Mouse (Mus musculus) midbrain, postnatal 0 days (tissue): ENCODE results near the gene Tbc1d16. TPM values are rescaled to one million over a fixed set of nuclear protein-coding genes. Genes with fewer than 3 reads are reported as not detected.
A peak's percentile ranks its signal among the peaks of the same experiment; 100 is the strongest.

Source experiments
- ATAC-seq: fragments of 200-750 bp; cut with Nextera tagmentation; 2 replicates; pipeline ENCODE4 v1.8.0; 2017; ENCODE audit warnings: moderate number of reproducible peaks, mild to moderate bottlenecking, moderate TSS enrichment, moderate library complexity; ENCODE audit not compliant: low FRiP score
- DNase-seq: peaks from one replicate; pipeline ENCODE4 v3.0.0-alpha.2; 2015; ENCODE audit warnings: low spot score
- H3K27ac ChIP-seq: fragments of 300-500 bp; sonication (generic); 2 replicates; pipeline ENCODE4 v1.5.1; 2014; ENCODE audit warnings: low read depth, mild to moderate bottlenecking, low read length, mixed read lengths
- H3K27me3 ChIP-seq: fragments of 300-500 bp; sonication (generic); 2 replicates; pipeline ENCODE4 v1.6.1; 2014; ENCODE audit warnings: low read length, control low read depth, mixed read lengths; ENCODE audit not compliant: insufficient read depth
- H3K36me3 ChIP-seq: fragments of 300-500 bp; sonication (generic); 2 replicates; pipeline ENCODE4 v1.6.1; 2014; ENCODE audit warnings: low read length, control low read depth, mixed read lengths; ENCODE audit not compliant: insufficient read depth
- H3K4me1 ChIP-seq: fragments of 300-500 bp; sonication (generic); 2 replicates; pipeline ENCODE4 v1.6.1; 2014; ENCODE audit warnings: mild to moderate bottlenecking, control low read depth, antibody characterized with exemption, low read length, mixed read lengths; ENCODE audit not compliant: insufficient read depth
- H3K4me2 ChIP-seq: fragments of 300-500 bp; sonication (generic); 2 replicates; pipeline ENCODE4 v1.6.1; 2014; ENCODE audit warnings: low read depth, mild to moderate bottlenecking, low read length, mixed read lengths; ENCODE audit not compliant: poor library complexity, severe bottlenecking
- H3K4me3 ChIP-seq: fragments of 300-500 bp; sonication (generic); 2 replicates; pipeline ENCODE4 v1.5.1; 2014; ENCODE audit warnings: low read depth, mild to moderate bottlenecking, low read length, moderate library complexity
- H3K9ac ChIP-seq: fragments of 300-500 bp; sonication (generic); replicated peaks from 2 replicates; pipeline ENCODE4 v1.6.1; 2014; ENCODE audit warnings: mild to moderate bottlenecking, low read length, moderate library complexity, mixed read lengths; ENCODE audit not compliant: poor library complexity, severe bottlenecking
- H3K9me3 ChIP-seq: fragments of 300-500 bp; sonication (generic); 2 replicates; pipeline ENCODE4 v1.6.1; 2016; ENCODE audit warnings: low read length, control low read depth
- CTCF ChIP-seq: IDR thresholded peaks from 2 replicates; pipeline ENCODE4 v1.5.1; 2016; ENCODE audit warnings: antibody characterized with exemption, mild to moderate bottlenecking
- WGBS: fragments of 180-500 bp; shearing (Covaris S2); extraction: QIAGEN DNeasy Blood & Tissue Kit; methylation state at CpG from one replicate; pipeline ENCODE4 v1.1.7; 2014; 5-methylcytosine and 5-hydroxymethylcytosine counted together
- polyA plus RNA-seq: library from polyadenylated mRNA; unstranded; fragments of >200 nt; fragmentation: Nextera tagmentation; extraction: Ambion mirVana; gene quantifications from 2 replicates; pipeline ENCODE4 v1.2.1, GENCODE M21; 2015
- total RNA-seq: library from RNA; depleted of rRNA; stranded (reverse); fragments of >200 nt; gene quantifications from 2 replicates; pipeline ENCODE4 v1.2.3, GENCODE M21; 2014

The Tbc1d16 gene
- total and polyA plus RNA-seq, 2 experiments from 2014 or later, result 43.5 to 152 TPM

DNA sequence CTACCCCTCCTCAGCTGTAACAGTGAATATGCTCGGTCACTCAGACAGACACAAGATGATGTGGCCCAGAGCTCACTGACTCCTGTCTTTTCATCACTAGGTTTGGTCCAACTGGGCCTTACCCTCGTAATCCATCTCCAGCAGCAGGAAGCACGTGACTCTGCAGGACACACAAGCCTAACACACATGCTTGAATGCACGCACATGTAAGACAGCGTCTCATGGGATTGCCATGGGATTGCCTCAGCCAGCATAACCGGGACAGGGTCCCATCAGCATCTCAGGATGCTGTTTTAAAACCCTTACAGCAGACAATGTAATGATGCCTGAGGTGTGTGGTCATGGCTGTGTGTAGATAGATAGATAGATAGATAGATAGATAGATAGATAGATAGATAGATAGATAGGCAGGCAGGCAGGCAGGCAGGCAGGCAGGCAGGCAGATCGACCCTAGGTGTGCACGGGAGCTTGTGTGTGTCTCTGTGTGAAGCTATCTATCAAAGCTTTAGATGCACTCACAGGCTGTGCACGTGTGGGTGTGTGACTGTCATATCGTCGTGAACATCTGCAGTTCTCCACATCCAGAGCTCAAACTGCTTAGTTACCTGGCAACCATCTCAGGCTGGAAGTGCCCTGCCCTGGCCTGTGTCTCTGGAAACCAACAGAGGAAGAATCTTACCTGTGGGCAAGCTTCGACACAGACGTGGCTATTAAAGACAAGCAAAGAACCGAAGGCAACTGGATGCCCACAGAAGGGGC, 47.3 kb downstream of the Tbc1d16 start:
- Histone ChIP-seq H3K9me3 (no peaks in the 10 kb centered on the region), H3K9ac (no peak overlapping the region), H3K27ac (peak overlapping the region; percentile 51), H3K36me3 (no peaks in the 10 kb centered on the region), H3K4me3 (no peak overlapping the region), H3K4me2 (no peak overlapping the region), H3K4me1 (peaks cover 23% of the 10 kb centered on the region), H3K27me3 (no peaks in the 10 kb centered on the region)
- WGBS, result 59% methylated on average over 14 of the region's 14 CpGs
- ATAC-seq (no peak), DNase-seq (no peak)
- no peak for TF ChIP-seq CTCF

DNA sequence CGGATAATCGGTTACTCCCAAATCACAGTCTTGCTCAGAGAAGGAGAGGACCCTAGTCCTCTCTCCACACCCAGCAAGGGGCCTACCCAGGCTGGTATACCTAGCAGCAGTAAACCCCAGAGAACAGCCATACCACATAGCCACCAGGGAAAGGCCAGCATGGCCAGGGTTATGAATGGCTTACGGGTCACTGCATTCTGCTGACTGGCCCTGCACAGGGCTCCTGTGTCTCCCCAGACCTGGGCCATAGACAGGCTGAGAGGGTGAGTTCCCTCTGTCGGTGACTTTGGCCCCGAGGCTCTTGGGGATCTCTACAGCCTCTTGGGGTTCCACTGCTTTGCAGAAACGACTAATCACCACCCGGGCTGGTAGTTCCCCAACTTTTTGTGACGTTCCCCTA, 50.0 kb downstream of the Tbc1d16 start:
- peaks cover 23% of the 10 kb centered on the region for H3K4me1 ChIP-seq
- ATAC-seq, result no peak
- H3K9ac ChIP-seq, result 0 out of 2 replicates have a peak overlapping the region, but pooled peaks have one; percentile 46
- TF ChIP-seq CTCF, result no peak
- no peaks in the 10 kb centered on the region for H3K27me3 ChIP-seq
- H3K9me3 ChIP-seq, result no peaks in the 10 kb centered on the region
- H3K27ac ChIP-seq, result 0 out of 2 replicates have a peak overlapping the region, but pooled peaks have one; percentile 26
- no peak overlapping the region for H3K4me3 ChIP-seq
- 70% methylated on average over 8 of the region's 8 CpGs for WGBS
- no peak overlapping the region for H3K4me2 ChIP-seq
- H3K36me3 ChIP-seq, result peaks cover 7% of the 10 kb centered on the region; the same call in 1 of the 2 replicates
- DNase-seq, result no peak

DNA sequence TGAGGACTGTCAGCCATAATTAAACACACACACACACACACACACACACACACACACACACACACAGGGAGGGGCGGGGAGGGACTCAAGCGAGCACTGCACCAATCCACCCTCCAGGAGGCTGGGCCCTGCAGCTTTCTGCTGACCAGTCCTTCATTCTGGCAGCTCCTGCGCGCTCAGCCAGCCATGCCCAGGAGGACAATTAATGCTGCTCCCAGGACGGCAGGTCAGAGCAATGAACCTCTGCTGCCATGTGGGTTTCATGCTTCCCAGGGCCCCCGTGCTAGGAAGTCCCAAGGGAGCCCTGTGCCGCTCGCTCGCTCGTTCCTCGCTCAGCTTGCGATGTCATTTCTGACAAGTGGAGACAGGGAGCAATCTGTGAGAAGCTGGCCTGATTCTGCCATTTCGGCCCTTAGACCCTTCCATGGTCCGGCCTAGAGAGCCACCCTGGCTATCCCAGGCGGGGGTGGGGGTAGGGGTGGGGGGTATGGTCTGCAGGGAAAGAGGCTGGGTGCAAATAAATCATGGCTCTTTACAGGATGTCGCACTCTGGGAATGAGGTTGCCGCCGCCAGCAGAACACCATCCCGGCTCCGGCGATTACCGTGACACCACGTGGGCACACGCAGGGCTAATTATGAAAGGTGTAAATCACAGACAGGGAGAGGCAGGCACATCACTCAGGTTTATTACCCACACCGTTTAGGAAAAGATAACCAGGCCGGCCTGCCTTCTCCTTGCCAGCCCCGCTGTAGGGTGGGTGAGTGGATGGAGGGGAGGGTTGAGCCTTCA, 51.7 kb downstream of the Tbc1d16 start:
- peak overlapping the region; percentile 46; the same call in 1 of the 2 replicates for H3K9ac ChIP-seq

DNA sequence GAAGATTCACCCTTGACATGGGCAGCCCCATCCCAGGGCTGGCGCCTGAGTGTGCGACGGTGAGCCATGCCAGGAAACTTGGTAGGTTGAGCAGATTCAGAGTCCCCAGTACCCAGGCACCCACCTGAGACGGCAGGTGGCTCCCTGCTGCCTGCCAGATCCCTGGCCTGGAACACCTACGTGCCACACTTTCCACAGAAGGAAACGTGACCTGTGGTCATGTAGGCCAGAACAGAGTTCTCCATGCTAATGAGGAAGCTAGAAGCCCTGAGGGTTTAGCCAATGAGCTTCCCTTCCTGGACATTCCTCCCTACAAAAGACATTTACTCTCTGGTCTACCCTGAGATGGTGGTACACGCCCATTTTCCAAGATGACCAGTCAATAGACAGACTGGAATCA, 56.7 kb downstream of the Tbc1d16 start:
- no peak for DNase-seq

More for the DNA sequence above, 51.7 kb downstream of the Tbc1d16 start:
- no peak for TF ChIP-seq CTCF
- no peaks in the 10 kb centered on the region for H3K27me3 ChIP-seq
- peak overlapping the region; percentile 71 for H3K27ac ChIP-seq
- DNase-seq, result no peak
- no peaks in the 10 kb centered on the region for H3K9me3 ChIP-seq
- H3K36me3 ChIP-seq, result peaks cover 7% of the 10 kb centered on the region; the same call in 1 of the 2 replicates
- H3K4me3 ChIP-seq, result no peak overlapping the region
- peak overlapping the region; percentile 15 for H3K4me2 ChIP-seq
- no peak for ATAC-seq
- 38% methylated on average over 26 of the region's 27 CpGs for WGBS
- peaks cover 13% of the 10 kb centered on the region for H3K4me1 ChIP-seq

DNA sequence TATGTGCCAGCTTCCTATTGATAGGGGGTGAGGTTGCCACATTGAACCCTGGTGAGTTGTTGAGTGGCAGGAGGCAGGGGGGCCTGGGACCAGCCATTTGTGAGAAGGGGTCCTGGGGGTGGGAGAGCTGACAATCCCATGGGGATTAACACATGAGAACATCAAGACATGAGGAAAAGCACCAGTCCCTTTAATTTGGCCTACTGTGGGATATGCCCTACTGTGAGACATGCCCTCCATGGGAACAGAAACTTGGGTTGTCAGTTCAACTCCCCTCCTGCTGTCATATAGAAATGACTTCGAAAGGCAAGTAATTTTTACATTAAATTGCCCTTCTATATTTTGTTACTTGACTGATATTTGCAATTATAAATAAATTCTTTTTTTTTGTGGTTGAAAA, 59.4 kb downstream of the Tbc1d16 start:
- no peak for TF ChIP-seq CTCF
- Histone ChIP-seq H3K9me3 (no peaks in the 10 kb centered on the region), H3K27me3 (no peaks in the 10 kb centered on the region), H3K36me3 (no peaks in the 10 kb centered on the region), H3K4me3 (no peak overlapping the region), H3K4me2 (no peak overlapping the region), H3K4me1 (no peaks in the 10 kb centered on the region), H3K9ac (no peak overlapping the region), H3K27ac (no peak overlapping the region)
- ATAC-seq (no peak), DNase-seq (no peak)
- WGBS, result 90% methylated on average over 1 of the region's 1 CpGs

More for the DNA sequence above, 56.7 kb downstream of the Tbc1d16 start:
- WGBS, result 90% methylated on average over 7 of the region's 7 CpGs
- Histone ChIP-seq H3K9ac (no peak overlapping the region), H3K4me1 (peaks cover 3% of the 10 kb centered on the region; the same call in 1 of the 2 replicates), H3K27ac (no peak overlapping the region), H3K27me3 (no peaks in the 10 kb centered on the region), H3K9me3 (no peaks in the 10 kb centered on the region), H3K36me3 (peaks cover 7% of the 10 kb centered on the region; the same call in 1 of the 2 replicates), H3K4me3 (no peak overlapping the region), H3K4me2 (no peak overlapping the region)
- ATAC-seq, result no peak
- TF ChIP-seq CTCF, result no peak

DNA sequence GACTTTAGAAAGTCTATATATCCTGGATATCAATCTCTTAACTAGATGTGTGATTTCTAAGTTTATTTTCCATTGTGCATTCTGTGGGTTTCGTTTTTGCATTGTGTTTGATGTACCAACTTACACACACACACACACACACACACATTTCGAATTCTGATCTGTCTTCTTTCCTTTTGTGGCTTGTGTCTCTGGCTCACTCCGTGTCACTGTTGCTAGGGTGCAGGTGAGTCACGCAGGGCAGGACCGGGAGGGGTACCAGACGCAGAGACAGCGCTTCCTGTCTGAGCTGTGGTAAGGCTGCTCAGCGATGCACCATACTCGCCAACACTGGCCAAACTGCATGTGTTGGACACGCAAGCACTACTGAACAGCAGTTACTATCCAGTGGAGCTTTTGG, 62.3 kb downstream of the Tbc1d16 start:
- Histone ChIP-seq H3K9ac (no peak overlapping the region), H3K9me3 (no peaks in the 10 kb centered on the region), H3K4me2 (no peak overlapping the region), H3K27ac (no peak overlapping the region), H3K4me3 (no peak overlapping the region), H3K36me3 (no peaks in the 10 kb centered on the region), H3K27me3 (no peaks in the 10 kb centered on the region), H3K4me1 (no peaks in the 10 kb centered on the region)
- DNase-seq, result no peak
- ATAC-seq, result no peak
- no peak for TF ChIP-seq CTCF
- WGBS, result 78% methylated on average over 10 of the region's 10 CpGs
